Mouse (Mus musculus): Measurements from ENCODE around the gene Rap2a. TPM values are rescaled to one million over a fixed set of nuclear protein-coding genes. Genes with fewer than 3 reads are reported as not detected.

The Rap2a gene
- polyA plus RNA-seq, 1 experiment from 2014 or later, result 3.6 TPM

- Histone ChIP-seq H3K4me3 (ENCODE audit: low read length) (no peak overlapping the region), H3K36me3 (ENCODE audit: control insufficient read depth, insufficient read depth) (no peaks in the 10 kb centered on the region), H3K9me3 (replicated peaks; ENCODE audit: control insufficient read depth, low read length) (no peaks in the 10 kb centered on the region), H3K27ac (ENCODE audit: low read length) (no peak overlapping the region), H3K4me2 (ENCODE audit: low read depth, low read length) (no peak overlapping the region), H3K4me1 (ENCODE audit: control insufficient read depth, insufficient read depth, low read length) (no peaks in the 10 kb centered on the region), H3K27me3 (ENCODE audit: control insufficient read depth, insufficient read depth, low read length) (no peaks in the 10 kb centered on the region), H3K9ac (ENCODE audit: low read length) (no peak overlapping the region)
- WGBS, result 55% methylated on average over 8 of the region's 8 CpGs
- no peak for ATAC-seq (replicated peaks; ENCODE audit: extremely low read depth, insufficient read depth, low FRiP score)
Observed at GRCm38 (mm10) chr14:120542445-120542844, 64.2 kb downstream of the Rap2a start.

DNA sequence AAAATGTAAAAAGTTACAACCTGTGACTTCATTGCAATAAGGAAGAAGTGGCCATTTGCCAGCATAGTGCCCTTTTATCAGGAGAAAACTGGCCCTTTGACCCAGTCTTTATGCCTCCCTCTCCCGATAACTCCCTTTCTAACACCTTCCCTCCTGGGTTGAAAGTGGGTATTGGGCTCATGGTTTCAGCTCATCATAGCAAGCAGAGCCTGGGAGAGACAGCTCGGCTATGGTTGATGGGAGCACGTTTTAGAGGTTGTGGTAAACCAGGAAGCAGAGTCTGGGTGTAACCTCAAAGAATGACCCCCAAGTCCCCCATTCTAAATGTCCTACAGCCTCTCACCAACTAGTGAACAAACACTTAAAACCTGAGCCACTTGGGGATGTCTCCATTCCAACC lies 64.7 kb downstream of the Rap2a start:
- Histone ChIP-seq H3K9me3 (replicated peaks; ENCODE audit: control insufficient read depth, low read length) (no peaks in the 10 kb centered on the region), H3K36me3 (ENCODE audit: control insufficient read depth, insufficient read depth) (no peaks in the 10 kb centered on the region), H3K9ac (ENCODE audit: low read length) (no peak overlapping the region), H3K27ac (ENCODE audit: low read length) (no peak overlapping the region), H3K4me1 (ENCODE audit: control insufficient read depth, insufficient read depth, low read length) (no peaks in the 10 kb centered on the region), H3K4me3 (ENCODE audit: low read length) (no peak overlapping the region), H3K4me2 (ENCODE audit: low read depth, low read length) (no peak overlapping the region), H3K27me3 (ENCODE audit: control insufficient read depth, insufficient read depth, low read length) (no peaks in the 10 kb centered on the region)
- WGBS, result 79% methylated on average over 3 of the region's 3 CpGs
- no peak for ATAC-seq (replicated peaks; ENCODE audit: extremely low read depth, insufficient read depth, low FRiP score)

- Histone ChIP-seq H3K27ac (ENCODE audit: low read length) (peak overlapping the region; percentile 25; the same call in 1 of the 2 replicates), H3K4me2 (ENCODE audit: low read depth, low read length) (no peak overlapping the region), H3K4me1 (ENCODE audit: control insufficient read depth, insufficient read depth, low read length) (no peaks in the 10 kb centered on the region), H3K9me3 (replicated peaks; ENCODE audit: control insufficient read depth, low read length) (no peaks in the 10 kb centered on the region), H3K9ac (ENCODE audit: low read length) (no peak overlapping the region), H3K27me3 (ENCODE audit: control insufficient read depth, insufficient read depth, low read length) (no peaks in the 10 kb centered on the region), H3K36me3 (ENCODE audit: control insufficient read depth, insufficient read depth) (no peaks in the 10 kb centered on the region), H3K4me3 (ENCODE audit: low read length) (no peak overlapping the region)
- no peak for ATAC-seq (replicated peaks; ENCODE audit: extremely low read depth, insufficient read depth, low FRiP score)
- 76% methylated on average over 6 of the region's 6 CpGs for WGBS
Observed at GRCm38 (mm10) chr14:120543846-120544245, 65.6 kb downstream of the Rap2a start.

- no peak for ATAC-seq (replicated peaks; ENCODE audit: extremely low read depth, insufficient read depth, low FRiP score)
- 72% methylated on average over 6 of the region's 6 CpGs for WGBS
- Histone ChIP-seq H3K36me3 (ENCODE audit: control insufficient read depth, insufficient read depth) (no peaks in the 10 kb centered on the region), H3K4me3 (ENCODE audit: low read length) (no peak overlapping the region), H3K4me2 (ENCODE audit: low read depth, low read length) (no peak overlapping the region; the same call in 1 of the 2 replicates), H3K27me3 (ENCODE audit: control insufficient read depth, insufficient read depth, low read length) (no peaks in the 10 kb centered on the region), H3K9ac (ENCODE audit: low read length) (no peak overlapping the region), H3K9me3 (replicated peaks; ENCODE audit: control insufficient read depth, low read length) (no peaks in the 10 kb centered on the region), H3K4me1 (ENCODE audit: control insufficient read depth, insufficient read depth, low read length) (no peaks in the 10 kb centered on the region), H3K27ac (ENCODE audit: low read length) (peak overlapping the region; percentile 25; the same call in 1 of the 2 replicates)
Observed at GRCm38 (mm10) chr14:120544495-120544894, 66.3 kb downstream of the Rap2a start.

- no peak overlapping the region for H3K9ac ChIP-seq (ENCODE audit: low read length)
- no peak overlapping the region for H3K4me3 ChIP-seq (ENCODE audit: low read length)
- no peaks in the 10 kb centered on the region for H3K4me1 ChIP-seq (ENCODE audit: control insufficient read depth, insufficient read depth, low read length)
- 65% methylated on average over 2 of the region's 2 CpGs for WGBS
- no peaks in the 10 kb centered on the region for H3K9me3 ChIP-seq (replicated peaks; ENCODE audit: control insufficient read depth, low read length)
- no peaks in the 10 kb centered on the region for H3K27me3 ChIP-seq (ENCODE audit: control insufficient read depth, insufficient read depth, low read length)
- H3K36me3 ChIP-seq (ENCODE audit: control insufficient read depth, insufficient read depth), result no peaks in the 10 kb centered on the region
- ATAC-seq (replicated peaks; ENCODE audit: extremely low read depth, insufficient read depth, low FRiP score), result no peak
- no peak overlapping the region; the same call in 1 of the 2 replicates for H3K4me2 ChIP-seq (ENCODE audit: low read depth, low read length)
- H3K27ac ChIP-seq (ENCODE audit: low read length), result no peak overlapping the region
Observed at GRCm38 (mm10) chr14:120544946-120545345, 66.7 kb downstream of the Rap2a start.

Other genes starting within 250 kb of the Rap2a start
- gene Mbnl2, start 202.8 kb upstream of the Rap2a start, polyA plus RNA-seq (2015; fragmentation: Nextera tagmentation; extraction: Ambion mirVana), result 129 and 142 TPM in 2 replicates